Mouse (Mus musculus): ENCODE results near the gene Zbtb39.

GRCm38 (mm10) chr10:127739083-127739660, at the start of gene Zbtb39:
- TF ChIP-seq CHD2 (IDR thresholded peaks at IDR 0.05; ENCODE audit: low read length): no peak
- TF ChIP-seq KAT2A (conservative IDR thresholded peaks at IDR 0.05; ENCODE audit: low read depth, low read length): no peak
- no peak for TF ChIP-seq ZKSCAN1 (IDR thresholded peaks at IDR 0.05; ENCODE audit: low read depth, low read length)
- no peak for TF ChIP-seq POLR2AphosphoS2 (IDR thresholded peaks at IDR 0.05; ENCODE audit: low read length)
- no peak for TF ChIP-seq NRF1 (IDR thresholded peaks at IDR 0.05; ENCODE audit: insufficient read depth, low read depth, low read length, poor library complexity, severe bottlenecking)
- peak in 2 of 3 experiments; percentile 83 to 99; a peak in 5 of 6 replicates for TF ChIP-seq CTCF (IDR thresholded peaks at IDR 0.05 in 2 of 3, conservative IDR thresholded peaks at IDR 0.05 in 1 of 3; ENCODE audit: control insufficient read depth in 1 of 3, insufficient read depth in 1 of 3, low read depth in 2 of 3, low read length in 3 of 3, poor library complexity in 1 of 3, severe bottlenecking in 1 of 3)
- peak; percentile 39; the same call in 1 of the 2 replicates for TF ChIP-seq NELFE (IDR thresholded peaks at IDR 0.05; ENCODE audit: low read depth, low read length)
- TF ChIP-seq GATA1 (IDR thresholded peaks at IDR 0.05; ENCODE audit: low read depth, low read length): no peak
- no peak for TF ChIP-seq CHD1 (IDR thresholded peaks at IDR 0.05; ENCODE audit: low read depth, low read length)
- TF ChIP-seq EP300 (IDR thresholded peaks at IDR 0.05; ENCODE audit: low read depth in 1 of 2, low read length in 2 of 2): no peak; a peak in 1 of 4 replicates
- TF ChIP-seq POLR2A (IDR thresholded peaks at IDR 0.05; ENCODE audit: control insufficient read depth in 1 of 2, insufficient read depth in 1 of 2, low read depth in 1 of 2, low read length in 2 of 2, poor library complexity in 1 of 2): peak in 1 of 2 experiments; percentile 34; a peak in 1 of 4 replicates
